Mouse (Mus musculus) thymus, adult 2 months (tissue): ENCODE results near the gene Myl4.

Experiments
- CTCF ChIP-seq: fragments of 200-500 bp; IDR thresholded peaks from 2 replicates; pipeline ENCODE4 v1.5.1; 2012; ENCODE audit warnings: mild to moderate bottlenecking, control low read depth, low read length, moderate library complexity, borderline replicate concordance; ENCODE audit not compliant: control insufficient read depth, poor library complexity, insufficient read depth; ENCODE audit errors: extremely low read depth
- POLR2A ChIP-seq: fragments of 200-500 bp; IDR thresholded peaks from 2 replicates; pipeline ENCODE4 v1.6.1; 2012; ENCODE audit warnings: mild to moderate bottlenecking, low read length, control low read depth, moderate library complexity; ENCODE audit not compliant: control insufficient read depth, poor library complexity, insufficient read depth; ENCODE audit errors: extremely low read depth

GRCm38 (mm10) chr11:104572566-104572965 is 22.1 kb downstream of the Myl4 start:
- TF ChIP-seq POLR2A (no peak), CTCF (no peak)
